Mouse (Mus musculus) myocyte (in vitro differentiated cells): ENCODE results near the gene Ptpn9.

Experiments used
- CEBPB ChIP-seq: IDR thresholded peaks from 2 replicates; pipeline ENCODE4 v1.6.1; 2011; ENCODE audit warnings: mild to moderate bottlenecking, moderate library complexity; ENCODE audit not compliant: poor library complexity, insufficient read depth, severe bottlenecking
- E2F4 ChIP-seq: IDR thresholded peaks from one replicate; pipeline ENCODE4 v1.6.1; 2011; ENCODE audit warnings: mild to moderate bottlenecking, control low read depth, moderate library complexity; ENCODE audit not compliant: insufficient read depth
- MAX ChIP-seq: IDR thresholded peaks from one replicate; pipeline ENCODE4 v1.6.1; 2011; ENCODE audit warnings: low read depth, mild to moderate bottlenecking, control low read depth
- MYOD1 ChIP-seq, 3 experiments: IDR thresholded peaks; one replicate each; pipeline ENCODE4 v1.6.1; 2011; ENCODE audit warnings: control low read depth in 2 of 3, low read depth in 2 of 3, mild to moderate bottlenecking in 2 of 3, moderate library complexity in 1 of 3; ENCODE audit not compliant: insufficient read length in 2 of 3, control insufficient read depth in 1 of 3
- MYOG ChIP-seq, 3 experiments: IDR thresholded peaks; one replicate each; pipeline ENCODE4 v1.6.1; 2011; ENCODE audit warnings: control low read depth in 2 of 3, low read depth in 2 of 3, mild to moderate bottlenecking in 2 of 3; ENCODE audit not compliant: insufficient read length in 2 of 3, control insufficient read depth in 1 of 3, insufficient read depth in 1 of 3
- POLR2A ChIP-seq: IDR thresholded peaks from one replicate; pipeline ENCODE4 v1.6.1; 2011; ENCODE audit warnings: low read depth, mild to moderate bottlenecking, control low read depth, moderate library complexity; ENCODE audit not compliant: insufficient read length
- POLR2AphosphoS2 ChIP-seq: IDR thresholded peaks from one replicate; pipeline ENCODE4 v1.6.1; 2011; ENCODE audit warnings: low read depth, control low read depth; ENCODE audit not compliant: insufficient read length
- SRF ChIP-seq: IDR thresholded peaks from one replicate; pipeline ENCODE4 v1.6.1; 2011; ENCODE audit warnings: low read depth; ENCODE audit not compliant: control insufficient read depth, insufficient read length
- TCF12 ChIP-seq: IDR thresholded peaks from one replicate; pipeline ENCODE4 v1.6.1; 2011; ENCODE audit warnings: mild to moderate bottlenecking, control low read depth; ENCODE audit not compliant: poor library complexity, insufficient read depth, severe bottlenecking
- USF1 ChIP-seq: IDR thresholded peaks from one replicate; pipeline ENCODE4 v1.6.1; 2011; ENCODE audit warnings: low read depth, mild to moderate bottlenecking, control low read depth, moderate library complexity

DNA sequence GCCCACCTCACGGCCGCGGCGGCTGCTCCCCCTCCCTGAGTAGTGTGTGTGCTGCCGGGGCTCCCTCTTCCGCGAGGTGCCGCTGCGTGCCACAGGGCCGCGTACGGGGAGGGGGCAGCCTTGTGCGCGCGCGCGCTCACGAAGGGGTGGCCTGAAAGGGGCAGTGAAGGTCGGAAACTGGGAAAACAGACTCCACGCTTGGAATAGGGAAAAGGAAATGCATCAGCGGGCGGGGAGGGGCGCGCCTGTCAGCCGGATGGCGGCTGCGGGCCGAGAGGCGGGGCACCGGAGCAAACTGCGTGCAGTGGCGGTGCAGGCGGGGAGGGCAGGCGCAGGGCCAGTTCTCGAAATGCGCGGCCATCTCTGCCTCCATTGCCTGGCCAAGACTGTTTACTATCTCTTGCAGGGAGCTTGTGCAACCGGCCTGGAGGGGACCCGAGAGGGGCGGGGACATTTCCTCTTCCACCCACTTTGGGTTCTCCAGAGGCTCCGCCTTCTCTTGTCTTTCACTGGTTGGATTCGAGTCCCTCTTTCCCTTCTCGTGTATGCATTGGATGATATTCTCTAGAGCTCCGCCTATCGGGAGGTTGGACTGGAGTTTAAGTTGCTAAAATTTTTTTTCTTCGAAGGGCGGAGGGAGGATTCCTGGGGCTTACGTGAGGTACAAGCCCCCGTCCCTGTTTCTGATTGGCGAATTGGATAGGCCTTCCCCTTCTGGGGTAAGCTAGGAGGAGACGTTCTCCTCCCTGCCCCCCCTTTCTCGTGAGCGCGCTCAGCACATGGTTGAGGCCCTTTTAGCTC, 78.5 kb downstream of the Ptpn9 start:
- peak; percentile 69 for TF ChIP-seq POLR2A
- peak; percentile 85 for TF ChIP-seq MAX
- TF ChIP-seq SRF = no peak
- peak; percentile 77 for TF ChIP-seq CEBPB
- no peak for TF ChIP-seq E2F4
- no peak for TF ChIP-seq TCF12
- peak; percentile 55 for TF ChIP-seq POLR2AphosphoS2
- TF ChIP-seq MYOG (IDR thresholded peaks at IDR 0.05; ENCODE audit: control insufficient read depth in 1 of 3, insufficient read depth in 1 of 3, insufficient read length in 2 of 3, low read depth in 2 of 3) = peak in 1 of 3 experiments; percentile 10
- TF ChIP-seq USF1 = no peak
- TF ChIP-seq MYOD1 (IDR thresholded peaks at IDR 0.05; ENCODE audit: control insufficient read depth in 1 of 3, insufficient read length in 2 of 3, low read depth in 2 of 3) = no peak
